Mouse (Mus musculus) testis, adult 2 months (tissue): ENCODE measurements at regions not wholly inside any gene's neighbourhood (a gene's known extent, or its start where the extent isn't known, plus 50 kb on each side); places are given as distances from the start of the nearest gene placed in this dataset.

Experiments used
- CTCF ChIP-seq: fragments of 200-500 bp; IDR thresholded peaks from 2 replicates; pipeline ENCODE4 v1.5.1; 2012; ENCODE audit warnings: low read depth, mild to moderate bottlenecking, inconsistent platforms, low read length, moderate library complexity; ENCODE audit not compliant: control insufficient read depth, insufficient read depth, insufficient replicate concordance
- POLR2A ChIP-seq: fragments of 200-500 bp; IDR thresholded peaks from 2 replicates; pipeline ENCODE4 v1.6.1; 2012; ENCODE audit warnings: low read depth, mild to moderate bottlenecking, inconsistent platforms, low read length, moderate library complexity; ENCODE audit not compliant: control insufficient read depth

GRCm38 (mm10) chr13:6897666-6898065 lies 249.1 kb upstream of the Pfkp start:
- no peak for TF ChIP-seq CTCF
- TF ChIP-seq POLR2A: no peak
